Mouse (Mus musculus): ENCODE results near the gene B4galnt1.

GRCm38 (mm10) chr10:127189651-127190381 lies 24.8 kb downstream of the B4galnt1 start, which contains the start of gene Arhgef25:
- TF ChIP-seq POLR2A (IDR thresholded peaks at IDR 0.05; ENCODE audit: control insufficient read depth in 1 of 2, insufficient read depth in 1 of 2, low read depth in 1 of 2, low read length in 2 of 2, poor library complexity in 1 of 2) (no peak; a peak in 1 of 4 replicates), EP300 (IDR thresholded peaks at IDR 0.05; ENCODE audit: low read depth in 1 of 2, low read length in 2 of 2) (peak in 1 of 2 experiments; percentile 21; a peak in 1 of 4 replicates), CTCF (IDR thresholded peaks at IDR 0.05 in 2 of 3, conservative IDR thresholded peaks at IDR 0.05 in 1 of 3; ENCODE audit: control insufficient read depth in 1 of 3, insufficient read depth in 1 of 3, low read depth in 2 of 3, low read length in 3 of 3, poor library complexity in 1 of 3, severe bottlenecking in 1 of 3) (no peak)

All from MEL (cell line).